Mouse (Mus musculus) neural tube, embryonic 15.5 days (tissue): ENCODE measurements around the gene Rex1bd. TPM values are rescaled to one million over a fixed set of nuclear protein-coding genes. Genes with fewer than 3 reads are reported as not detected.

Experiments
- ATAC-seq: fragments of 200-750 bp; cut with Nextera tagmentation; 2 replicates; pipeline ENCODE4 v1.8.0; 2017; ENCODE audit warnings: mild to moderate bottlenecking, moderate TSS enrichment, moderate library complexity; ENCODE audit not compliant: low FRiP score
- H3K27ac ChIP-seq: fragments of 300-500 bp; sonication (generic); replicated peaks from 2 replicates; pipeline ENCODE4 v1.5.1; 2015; ENCODE audit warnings: mild to moderate bottlenecking, inconsistent platforms
- H3K27me3 ChIP-seq: fragments of 300-500 bp; sonication (generic); replicated peaks from 2 replicates; pipeline ENCODE4 v1.6.1; 2015; ENCODE audit warnings: inconsistent platforms
- H3K36me3 ChIP-seq: fragments of 300-500 bp; sonication (generic); 2 replicates; pipeline ENCODE4 v1.6.1; 2015; ENCODE audit warnings: inconsistent platforms
- H3K4me1 ChIP-seq: fragments of 300-500 bp; sonication (generic); 2 replicates; pipeline ENCODE4 v1.6.1; 2015; ENCODE audit warnings: inconsistent platforms
- H3K4me2 ChIP-seq: fragments of 300-500 bp; sonication (generic); 2 replicates; pipeline ENCODE4 v1.6.1; 2015; ENCODE audit warnings: inconsistent platforms, mild to moderate bottlenecking, moderate library complexity
- H3K4me3 ChIP-seq: fragments of 300-500 bp; sonication (generic); replicated peaks from 2 replicates; pipeline ENCODE4 v1.5.1; 2015; ENCODE audit warnings: mild to moderate bottlenecking, inconsistent platforms
- H3K9ac ChIP-seq: fragments of 300-500 bp; sonication (generic); replicated peaks from 2 replicates; pipeline ENCODE4 v1.6.1; 2015; ENCODE audit warnings: mild to moderate bottlenecking, inconsistent platforms
- H3K9me3 ChIP-seq: fragments of 300-500 bp; sonication (generic); replicated peaks from 2 replicates; pipeline ENCODE4 v1.6.1; 2016; ENCODE audit warnings: inconsistent platforms
- WGBS: fragments of 180-500 bp; shearing (Covaris S2); methylation state at CpG from one replicate; pipeline ENCODE4 v1.1.7; 2015; ENCODE audit warnings: mixed read lengths; 5-methylcytosine and 5-hydroxymethylcytosine counted together
- polyA plus RNA-seq: library from polyadenylated mRNA; unstranded; fragments of >200 nt; fragmentation: Nextera tagmentation; extraction: Ambion mirVana; gene quantifications from 2 replicates; pipeline ENCODE4 v1.2.1, GENCODE M21; 2015

The Rex1bd gene
- polyA plus RNA-seq = 165 and 181 TPM in 2 replicates

DNA sequence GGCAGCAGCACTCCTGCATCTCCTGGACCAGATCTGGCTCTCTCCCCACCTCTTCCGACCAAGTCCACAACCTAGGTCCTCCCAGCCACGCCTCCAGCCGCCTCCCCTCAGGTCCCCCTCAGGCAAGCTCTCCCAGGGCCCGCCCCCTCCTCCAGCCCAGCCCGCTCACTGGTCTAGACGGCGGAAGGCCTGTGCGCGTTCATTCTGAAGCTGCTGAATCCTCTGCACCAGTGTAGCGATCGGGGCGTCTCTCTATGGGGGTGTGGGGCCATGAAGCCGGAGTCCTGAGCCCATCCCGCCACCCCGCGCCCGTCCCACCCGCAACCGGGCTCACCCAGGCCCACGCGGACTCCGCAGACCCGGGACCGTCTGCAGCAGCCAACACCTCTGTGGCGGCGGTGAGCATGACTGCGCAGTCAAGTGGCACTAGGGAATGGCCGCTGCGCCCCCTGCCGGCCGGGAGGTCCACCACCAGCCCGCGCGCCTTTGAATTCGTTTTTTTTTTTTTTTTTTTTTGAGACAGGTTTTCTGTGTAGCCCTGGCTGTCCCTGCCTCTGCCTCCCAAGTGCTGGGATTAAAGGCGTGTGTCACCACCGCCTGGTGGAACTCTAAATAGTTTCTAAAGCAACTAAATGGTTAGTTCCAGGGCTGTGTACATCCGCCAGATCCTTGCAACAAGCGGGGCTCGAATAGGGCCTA is at the start of gene Rex1bd:
Gene Rex1bd (minus strand): TSS at position 425 of the 699 bp plus-strand sequence.
- ATAC-seq = peak; percentile 86
- Histone ChIP-seq H3K4me1 (peaks cover 70% of the 10 kb centered on the region), H3K4me2 (peak within 1 kb of the TSS; percentile 90), H3K9ac (peak within 1 kb of the TSS; percentile 87), H3K36me3 (peaks cover 22% of the 10 kb centered on the region), H3K27me3 (peaks cover 23% of the 10 kb centered on the region), H3K4me3 (peak within 1 kb of the TSS; percentile 70), H3K27ac (peak within 1 kb of the TSS; percentile 96), H3K9me3 (no peaks in the 10 kb centered on the region)
- WGBS = 2% methylated on average over 40 of the region's 40 CpGs

DNA sequence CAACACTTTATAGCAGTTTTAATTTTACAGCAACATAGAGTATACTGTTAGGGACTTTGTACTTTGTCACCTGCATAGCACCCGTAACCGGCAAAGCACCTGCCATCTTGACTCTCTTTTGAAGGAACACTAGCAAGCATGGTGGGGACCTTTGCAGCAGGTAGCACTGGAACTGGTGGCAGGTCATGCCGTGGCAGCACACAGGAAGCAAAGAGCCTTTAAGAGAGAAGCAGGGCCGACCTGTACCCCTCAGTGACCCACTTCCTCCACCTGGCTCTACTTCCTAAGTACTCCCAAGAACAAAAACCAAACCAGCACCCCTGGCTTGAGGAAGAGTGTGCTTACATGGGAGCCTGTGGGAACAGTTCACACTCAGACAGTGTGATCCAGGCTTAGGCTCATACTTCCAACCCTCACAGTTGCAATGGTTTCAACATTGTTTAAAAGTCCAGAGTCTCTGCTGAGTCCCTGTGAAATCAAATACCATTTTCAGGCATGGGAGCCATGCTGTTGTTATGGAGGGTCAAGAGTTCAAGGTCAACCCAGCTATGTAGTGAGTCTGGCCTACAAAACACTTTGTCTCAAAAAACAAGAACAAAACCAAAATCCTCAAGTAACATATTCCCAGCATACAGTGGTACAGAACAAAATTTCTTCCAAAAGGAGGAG is 48.7 kb upstream of the Rex1bd start:
- H3K4me1 ChIP-seq = peaks cover 39% of the 10 kb centered on the region
- no peaks in the 10 kb centered on the region for H3K9me3 ChIP-seq
- no peak overlapping the region for H3K4me2 ChIP-seq
- no peaks in the 10 kb centered on the region for H3K27me3 ChIP-seq
- 96% methylated on average over 4 of the region's 4 CpGs for WGBS
- no peak overlapping the region for H3K27ac ChIP-seq
- 0 out of 2 replicates have a peak, but pooled peaks cover 4% of the 10 kb centered on the region for H3K36me3 ChIP-seq
- no peak for ATAC-seq
- H3K4me3 ChIP-seq = no peak overlapping the region
- no peak overlapping the region for H3K9ac ChIP-seq

DNA sequence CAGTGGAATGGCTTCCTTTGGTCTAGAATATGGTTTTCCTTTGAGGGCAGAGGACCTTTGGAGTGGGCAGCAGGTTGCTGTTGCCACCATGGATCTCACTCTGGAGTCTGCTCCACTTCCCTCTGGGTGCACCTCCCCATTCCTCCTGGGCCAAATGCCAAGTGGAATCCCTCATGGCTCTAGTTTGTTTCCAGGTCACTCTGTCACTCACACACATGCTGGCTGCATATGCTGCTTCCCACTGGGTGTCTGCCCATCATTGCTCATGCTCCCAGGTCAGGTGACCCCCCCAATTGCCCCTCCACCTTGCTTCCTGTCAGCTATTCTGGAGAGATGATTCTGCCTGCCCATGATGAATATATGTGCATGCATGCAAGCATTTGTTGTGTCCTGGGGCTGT is 47.2 kb upstream of the Rex1bd start:
- Histone ChIP-seq H3K4me3 (no peak overlapping the region), H3K27ac (peak overlapping the region; percentile 48), H3K4me2 (no peak overlapping the region), H3K27me3 (no peaks in the 10 kb centered on the region), H3K9me3 (no peaks in the 10 kb centered on the region), H3K36me3 (0 out of 2 replicates have a peak, but pooled peaks cover 4% of the 10 kb centered on the region), H3K9ac (no peak overlapping the region), H3K4me1 (peaks cover 33% of the 10 kb centered on the region)
- no peak for ATAC-seq

DNA sequence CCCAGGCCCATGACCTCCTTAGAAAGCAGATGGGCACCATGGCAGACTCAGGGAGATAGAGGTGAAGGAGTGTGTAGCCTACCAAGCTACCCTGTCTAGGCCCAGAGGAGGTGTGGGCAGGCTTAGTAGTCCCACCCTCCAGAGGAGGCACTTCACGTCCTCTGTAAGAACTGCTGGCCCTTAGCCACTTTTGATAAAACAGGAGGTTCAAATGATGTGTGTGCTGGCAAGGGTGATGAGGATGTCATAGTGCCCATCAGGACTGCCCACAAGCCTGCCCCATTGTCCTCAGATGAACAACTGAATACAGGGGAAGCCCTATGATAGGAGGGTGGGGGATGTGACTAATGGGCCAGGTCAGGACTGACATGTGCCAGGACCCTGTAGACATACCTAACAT is 46.3 kb upstream of the Rex1bd start:
- no peak overlapping the region for H3K4me3 ChIP-seq
- 0 out of 2 replicates have a peak, but pooled peaks cover 4% of the 10 kb centered on the region for H3K36me3 ChIP-seq
- no peaks in the 10 kb centered on the region for H3K27me3 ChIP-seq
- H3K9ac ChIP-seq = no peak overlapping the region
- no peaks in the 10 kb centered on the region for H3K9me3 ChIP-seq
- no peak overlapping the region for H3K4me2 ChIP-seq
- ATAC-seq = no peak
- 0 out of 2 replicates have a peak overlapping the region, but pooled peaks have one; percentile 28 for H3K27ac ChIP-seq
- H3K4me1 ChIP-seq = peaks cover 33% of the 10 kb centered on the region
- 65% methylated on average over 1 of the region's 1 CpGs for WGBS

DNA sequence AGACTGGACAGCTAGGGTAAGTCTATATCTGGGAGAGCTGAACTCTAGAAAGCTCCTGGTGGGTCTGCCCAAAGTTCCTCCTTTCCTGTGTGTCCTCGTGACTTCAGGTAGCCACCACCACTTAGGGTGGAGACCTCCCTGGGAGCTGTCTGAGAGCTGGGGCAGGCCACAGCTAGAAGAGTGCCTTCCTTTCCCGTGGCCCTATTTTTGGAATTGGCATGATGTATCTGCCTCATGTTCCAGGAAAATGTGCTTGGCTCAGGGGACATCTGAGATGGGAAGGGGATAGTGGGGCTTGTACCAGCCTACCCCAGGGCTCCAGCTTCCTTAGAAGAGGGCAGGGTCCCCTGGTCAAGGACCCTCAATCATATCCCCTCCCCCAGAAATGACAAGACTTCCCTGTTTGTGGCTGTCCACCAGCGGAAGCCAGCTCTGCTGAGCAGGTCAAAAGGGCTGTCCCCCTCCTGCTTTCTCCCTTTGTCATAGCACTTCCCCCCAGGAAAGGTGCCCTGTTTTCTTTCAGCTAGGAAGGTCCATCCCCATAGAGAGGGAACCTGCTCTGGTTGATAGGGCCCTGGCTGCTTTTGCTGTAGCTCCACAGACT is 45.1 kb upstream of the Rex1bd start:
- 82% methylated on average over 3 of the region's 3 CpGs for WGBS
- no peaks in the 10 kb centered on the region for H3K9me3 ChIP-seq

DNA sequence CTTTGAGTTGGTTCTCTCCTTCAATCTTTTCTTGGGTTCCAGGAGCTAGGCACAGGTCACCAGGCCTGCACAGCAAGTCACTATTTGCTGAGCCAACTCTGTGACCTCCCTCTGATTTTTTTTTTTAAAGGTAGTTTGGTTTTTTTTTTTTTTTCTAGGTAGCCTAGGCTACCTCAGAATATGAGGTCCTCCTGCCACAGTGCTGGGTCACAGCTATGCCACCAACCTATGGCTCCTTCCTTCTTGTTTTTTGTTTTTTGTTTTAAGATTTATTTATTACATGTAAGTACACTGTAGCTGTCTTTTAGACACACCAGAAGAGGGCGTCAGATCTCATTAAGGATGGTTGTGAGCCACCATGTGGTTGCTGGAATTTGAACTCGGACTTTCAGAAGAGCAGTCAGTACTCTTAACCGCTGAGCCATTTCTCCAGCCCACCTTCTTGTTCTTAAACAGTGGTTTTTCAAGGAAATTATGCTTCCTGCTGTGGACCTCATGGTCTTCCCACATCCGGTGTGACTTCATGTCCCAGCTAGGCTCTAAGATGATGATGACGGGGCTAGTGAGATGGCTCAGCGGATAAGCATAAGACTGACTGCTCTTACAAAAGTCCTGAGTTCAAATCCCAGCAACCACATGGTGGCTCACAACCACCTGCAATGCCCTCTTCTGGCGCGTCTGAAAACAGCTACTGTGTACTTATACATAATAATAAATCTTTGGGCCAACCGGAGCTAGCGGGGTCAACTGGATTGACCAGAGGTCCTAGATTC is 43.0 kb upstream of the Rex1bd start:
- Histone ChIP-seq H3K9ac (no peak overlapping the region), H3K4me1 (peaks cover 31% of the 10 kb centered on the region), H3K27ac (no peak overlapping the region), H3K27me3 (no peaks in the 10 kb centered on the region), H3K4me2 (no peak overlapping the region), H3K9me3 (no peaks in the 10 kb centered on the region), H3K4me3 (no peak overlapping the region), H3K36me3 (no peaks in the 10 kb centered on the region; the same call in 1 of the 2 replicates)
- no peak for ATAC-seq
- WGBS = 90% methylated on average over 10 of the region's 10 CpGs

More for the DNA sequence above, 45.1 kb upstream of the Rex1bd start:
- Histone ChIP-seq H3K4me2 (no peak overlapping the region), H3K9ac (no peak overlapping the region; the same call in 1 of the 2 replicates), H3K4me3 (no peak overlapping the region), H3K27ac (no peak overlapping the region), H3K27me3 (no peaks in the 10 kb centered on the region), H3K4me1 (peaks cover 30% of the 10 kb centered on the region), H3K36me3 (no peaks in the 10 kb centered on the region; the same call in 1 of the 2 replicates)
- ATAC-seq = no peak

DNA sequence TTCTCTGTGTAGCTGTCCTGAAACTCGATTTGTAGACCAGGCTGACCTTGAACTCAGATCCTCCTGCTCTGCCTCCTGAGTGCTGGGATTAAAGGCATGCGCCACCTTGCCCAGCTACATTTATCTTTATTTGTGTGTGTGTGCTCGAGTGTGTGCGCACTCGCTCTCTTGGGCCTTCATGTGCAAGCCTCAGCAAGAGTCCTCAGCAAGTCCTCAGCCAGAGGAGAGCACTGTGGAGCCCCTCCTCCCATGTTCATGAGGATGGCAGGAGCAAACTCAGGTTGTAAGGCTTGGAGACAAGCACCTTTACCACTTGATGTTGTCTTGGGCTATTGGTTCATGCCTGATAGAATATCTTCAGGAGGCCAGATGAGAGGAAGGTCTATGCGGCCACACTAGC is 41.2 kb upstream of the Rex1bd start:
- no peaks in the 10 kb centered on the region for H3K9me3 ChIP-seq
- no peak for ATAC-seq
- H3K27me3 ChIP-seq = no peaks in the 10 kb centered on the region
- WGBS = 88% methylated on average over 6 of the region's 6 CpGs
- no peak overlapping the region for H3K4me3 ChIP-seq
- H3K4me1 ChIP-seq = peaks cover 30% of the 10 kb centered on the region
- no peak overlapping the region for H3K4me2 ChIP-seq
- no peaks in the 10 kb centered on the region; the same call in 1 of the 2 replicates for H3K36me3 ChIP-seq
- H3K9ac ChIP-seq = no peak overlapping the region
- no peak overlapping the region for H3K27ac ChIP-seq

DNA sequence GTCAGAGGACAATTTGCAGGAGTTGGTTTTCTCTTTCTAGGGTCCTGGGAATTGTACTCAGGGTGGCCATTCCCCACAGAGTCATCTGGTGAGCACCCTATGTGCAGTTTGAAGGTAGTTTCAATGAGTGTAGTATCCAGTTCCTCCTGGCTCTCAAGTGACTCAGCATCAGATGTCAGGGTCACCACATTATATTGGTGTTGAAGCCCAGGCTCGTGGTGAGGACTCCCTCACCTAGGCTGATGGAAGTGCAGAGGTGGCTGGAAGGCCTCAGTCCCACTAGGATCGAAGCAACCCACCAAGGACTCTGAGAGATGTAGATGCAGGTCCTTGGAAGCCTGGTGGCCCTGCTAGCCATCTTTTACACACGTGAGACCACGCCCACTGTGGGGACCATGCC is 39.9 kb upstream of the Rex1bd start:
- Histone ChIP-seq H3K9me3 (no peaks in the 10 kb centered on the region), H3K27ac (no peak overlapping the region), H3K4me1 (peaks cover 28% of the 10 kb centered on the region), H3K27me3 (no peaks in the 10 kb centered on the region), H3K36me3 (no peaks in the 10 kb centered on the region; the same call in 1 of the 2 replicates), H3K4me3 (no peak overlapping the region), H3K4me2 (no peak overlapping the region), H3K9ac (no peak overlapping the region)
- no peak for ATAC-seq
- 88% methylated on average over 4 of the region's 4 CpGs for WGBS

DNA sequence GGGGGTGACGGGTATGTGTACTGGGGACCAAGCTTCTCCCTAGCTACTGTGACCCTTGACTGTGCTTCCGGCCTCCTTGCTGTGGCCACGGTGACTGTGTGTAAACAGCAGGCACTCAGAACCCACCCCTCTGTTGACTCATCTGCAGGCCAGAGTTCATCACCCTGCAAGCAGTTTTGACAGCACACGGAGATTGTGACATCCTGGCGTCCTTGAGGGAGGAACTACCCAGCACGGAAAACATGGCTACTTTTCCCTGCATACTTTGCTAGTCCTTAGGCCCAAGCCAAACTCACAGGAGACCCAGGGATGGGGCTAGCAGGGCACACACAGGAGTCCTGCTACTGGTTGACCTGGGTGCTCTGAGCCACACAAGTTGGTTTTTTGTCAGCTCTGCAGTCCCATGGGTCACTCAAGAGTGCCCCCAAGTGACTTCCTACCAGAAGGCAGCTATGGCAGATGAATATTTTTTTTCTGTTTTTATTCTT is 37.7 kb upstream of the Rex1bd start:
- no peak for ATAC-seq
- Histone ChIP-seq H3K9me3 (no peaks in the 10 kb centered on the region), H3K4me1 (peaks cover 44% of the 10 kb centered on the region), H3K27me3 (no peaks in the 10 kb centered on the region), H3K9ac (no peak overlapping the region), H3K36me3 (no peaks in the 10 kb centered on the region; the same call in 1 of the 2 replicates), H3K4me2 (no peak overlapping the region), H3K27ac (no peak overlapping the region), H3K4me3 (no peak overlapping the region)
- 74% methylated on average over 6 of the region's 6 CpGs for WGBS

DNA sequence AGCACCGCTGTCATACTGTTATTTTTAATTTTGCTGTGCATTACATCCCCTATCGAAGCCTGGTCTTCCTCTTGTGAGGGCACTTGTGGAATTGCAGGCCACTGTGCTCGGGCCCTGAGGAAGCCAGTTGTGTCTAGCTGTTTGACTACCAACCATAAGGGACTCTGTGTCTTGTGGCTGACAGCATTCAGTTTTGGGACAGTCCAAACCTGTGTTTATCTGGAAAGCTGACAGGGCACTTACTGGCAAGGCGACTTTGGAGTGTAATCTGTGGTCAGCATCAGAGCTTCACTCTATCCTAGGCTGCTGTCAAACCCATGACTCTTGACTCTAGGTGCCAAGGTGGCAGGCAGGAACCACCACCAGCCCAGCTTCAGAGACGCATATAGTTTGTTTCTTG is 34.5 kb upstream of the Rex1bd start:
- H3K27me3 ChIP-seq = no peaks in the 10 kb centered on the region
- peaks cover 52% of the 10 kb centered on the region for H3K4me1 ChIP-seq
- peak overlapping the region; percentile 93 for H3K4me2 ChIP-seq
- 88% methylated on average over 5 of the region's 5 CpGs for WGBS
- H3K4me3 ChIP-seq = peak overlapping the region; percentile 88
- peak overlapping the region; percentile 14; the same call in 1 of the 2 replicates for H3K9ac ChIP-seq
- H3K27ac ChIP-seq = no peak overlapping the region
- no peaks in the 10 kb centered on the region for H3K9me3 ChIP-seq
- H3K36me3 ChIP-seq = peaks cover 11% of the 10 kb centered on the region
- no peak for ATAC-seq

DNA sequence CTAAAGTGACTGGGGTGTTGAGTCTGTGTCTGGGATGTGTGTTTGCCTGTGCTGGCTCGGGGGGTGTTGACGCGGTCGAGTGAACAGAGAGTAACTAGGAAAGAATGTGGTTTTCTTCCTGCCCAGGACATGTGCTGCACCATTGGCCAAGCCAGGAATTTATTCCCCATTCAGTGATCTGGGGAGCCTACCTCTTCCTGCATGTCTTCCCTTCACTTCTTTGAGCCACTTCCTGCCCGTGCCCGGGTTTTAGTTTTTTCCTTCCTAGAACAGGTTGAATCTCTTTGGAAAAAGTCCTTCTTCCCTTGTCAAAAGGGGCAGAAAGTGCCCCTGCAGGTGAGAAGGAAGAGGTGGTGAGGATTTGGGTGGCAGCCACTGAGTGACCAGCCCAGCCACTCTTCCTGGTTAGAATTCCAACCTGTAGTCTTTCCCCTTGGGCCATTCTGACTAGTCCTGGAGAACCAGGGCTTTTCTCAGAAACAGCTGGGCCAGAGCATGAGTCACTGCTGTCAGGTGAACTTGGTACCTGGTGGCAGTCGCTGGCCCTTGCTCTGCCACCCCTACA is 34.0 kb upstream of the Rex1bd start:
- Histone ChIP-seq H3K9ac (peak overlapping the region; percentile 91), H3K4me3 (peak overlapping the region; percentile 88), H3K4me1 (peaks cover 52% of the 10 kb centered on the region), H3K36me3 (peaks cover 15% of the 10 kb centered on the region), H3K27ac (0 out of 2 replicates have a peak overlapping the region, but pooled peaks have one; percentile 18), H3K4me2 (peak overlapping the region; percentile 93), H3K9me3 (no peaks in the 10 kb centered on the region), H3K27me3 (no peaks in the 10 kb centered on the region)
- WGBS = 62% methylated on average over 7 of the region's 7 CpGs
- ATAC-seq = no peak
